In genomic region chr2:157514353-157514752, GRCm38 (mm10) we compare ENCODE assay signal across 16 mouse cellular contexts. TPM values are rescaled to one million over a fixed set of nuclear protein-coding genes. Genes with fewer than 3 reads are reported as not detected.
A peak's percentile ranks its signal among the peaks of the same experiment; 100 is the strongest.
DNase-seq lines count a peak whose midpoint lies in the region; ATAC-seq lines count a peak whose summit lies in the region.
"Had no signal": no experiment of that assay in that cellular context is flagged by ENCODE, and none has a peak within 500 bp of the region (broad histone marks: within the 10 kb centered on the region; RNA-seq: fewer than 3 reads in every experiment).

No protein-coding gene starts in this region.

- H3K9me3 ChIP-seq in kidney, embryonic 16.5 days (ENCODE audit: low read length), result no peaks in the 10 kb centered on the region
- no peaks in the 10 kb centered on the region for H3K9me3 ChIP-seq in embryonic facial prominence, embryonic 11.5 days (replicated peaks; ENCODE audit: control insufficient read depth, low read length)
- H3K9me3 ChIP-seq in hindbrain, embryonic 13.5 days, result no peaks in the 10 kb centered on the region
- no peaks in the 10 kb centered on the region for H3K9me3 ChIP-seq in midbrain, embryonic 14.5 days (ENCODE audit: control insufficient read depth, low read length)

- no peak overlapping the region for H3K4me2 ChIP-seq in kidney, embryonic 16.5 days (replicated peaks; ENCODE audit: low read depth, low read length)
- H3K4me2 ChIP-seq in embryonic facial prominence, embryonic 11.5 days (ENCODE audit: low read depth, low read length), result no peak overlapping the region
- H3K4me2 ChIP-seq in hindbrain, embryonic 13.5 days, result no peak overlapping the region
- H3K4me2 ChIP-seq in midbrain, embryonic 14.5 days (ENCODE audit: low read length), result no peak overlapping the region
- H3K4me2 ChIP-seq: heart, embryonic 11.5 days; liver, embryonic 11.5 days had no signal

- H3K27ac ChIP-seq in kidney, embryonic 16.5 days (ENCODE audit: low read length), result no peak overlapping the region
- peak overlapping the region; percentile 85 for H3K27ac ChIP-seq in embryonic facial prominence, embryonic 11.5 days (replicated peaks; ENCODE audit: low read depth, low read length)
- peak overlapping the region; percentile 60; the same call in 1 of the 2 replicates for H3K27ac ChIP-seq in hindbrain, embryonic 13.5 days
- peak overlapping the region; percentile 49 for H3K27ac ChIP-seq in midbrain, embryonic 14.5 days (replicated peaks; ENCODE audit: low read depth, low read length)
- H3K27ac ChIP-seq: gastrocnemius, adult 2 months; kidney, postnatal 0 days; stomach, postnatal 0 days had no signal

- DNase-seq in kidney, adult 9 months, result no peak
- DNase-seq in embryonic facial prominence, embryonic 11.5 days (ENCODE audit: low spot score), result peak; percentile 65
- DNase-seq in midbrain, embryonic 14.5 days, result no peak
- no peak for DNase-seq in ovary, adult 18-20 months (ENCODE audit: low spot score)
- DNase-seq in layer of hippocampus, adult 9-11 months, result no peak
- no peak for DNase-seq in thymus, postnatal 25 days
- DNase-seq: cerebellum, adult 9-11 months; gastrocnemius, adult 2 months; lung, postnatal 14 days had no signal

- no peaks in the 10 kb centered on the region; the same call in 1 of the 2 replicates for H3K27me3 ChIP-seq in kidney, embryonic 16.5 days (ENCODE audit: insufficient read depth, low read length)
- no peaks in the 10 kb centered on the region for H3K27me3 ChIP-seq in embryonic facial prominence, embryonic 11.5 days (ENCODE audit: control insufficient read depth, insufficient read depth, low read length)
- H3K27me3 ChIP-seq in hindbrain, embryonic 13.5 days, result no peaks in the 10 kb centered on the region
- no peaks in the 10 kb centered on the region for H3K27me3 ChIP-seq in midbrain, embryonic 14.5 days (ENCODE audit: control insufficient read depth, insufficient read depth, low read length)

- H3K36me3 ChIP-seq in kidney, embryonic 16.5 days (ENCODE audit: insufficient read depth, low read length), result no peaks in the 10 kb centered on the region
- no peaks in the 10 kb centered on the region for H3K36me3 ChIP-seq in embryonic facial prominence, embryonic 11.5 days (replicated peaks; ENCODE audit: control insufficient read depth, insufficient read depth, low read depth, low read length)
- H3K36me3 ChIP-seq in hindbrain, embryonic 13.5 days, result no peaks in the 10 kb centered on the region
- no peaks in the 10 kb centered on the region for H3K36me3 ChIP-seq in midbrain, embryonic 14.5 days (ENCODE audit: control insufficient read depth, insufficient read depth, low read length)

- 14% methylated on average over 4 of the region's 4 CpGs for WGBS in kidney, embryonic 16.5 days
- 1% methylated on average over 4 of the region's 4 CpGs for WGBS in embryonic facial prominence, embryonic 11.5 days
- 6% methylated on average over 4 of the region's 4 CpGs for WGBS in hindbrain, embryonic 13.5 days
- WGBS in midbrain, embryonic 14.5 days, result 3% methylated on average over 4 of the region's 4 CpGs

- peak; percentile 25; the same call in 1 of the 2 replicates for ATAC-seq in kidney, embryonic 16.5 days (ENCODE audit: low FRiP score, low TSS enrichment)
- ATAC-seq in embryonic facial prominence, embryonic 11.5 days (replicated peaks; ENCODE audit: insufficient number of reproducible peaks, low FRiP score, low TSS enrichment, low read depth), result peak; percentile 63
- ATAC-seq in hindbrain, embryonic 13.5 days (ENCODE audit: low FRiP score), result no peak
- ATAC-seq in midbrain, embryonic 14.5 days (ENCODE audit: low FRiP score, low TSS enrichment), result no peak
- ATAC-seq: activated CD4-positive, CD25-positive, alpha-beta regulatory T cell, adult 4 months had no signal

- no peak overlapping the region for H3K9ac ChIP-seq in kidney, embryonic 16.5 days (replicated peaks; ENCODE audit: low read length)
- H3K9ac ChIP-seq in embryonic facial prominence, embryonic 11.5 days (replicated peaks; ENCODE audit: low read length), result no peak overlapping the region; the same call in 1 of the 2 replicates
- H3K9ac ChIP-seq in hindbrain, embryonic 13.5 days, result 0 out of 2 replicates have a peak overlapping the region, but pooled peaks have one; percentile 13
- no peak overlapping the region for H3K9ac ChIP-seq in midbrain, embryonic 14.5 days (replicated peaks; ENCODE audit: low read length)

- peaks cover 13% of the 10 kb centered on the region for H3K4me1 ChIP-seq in kidney, embryonic 16.5 days (ENCODE audit: insufficient read depth, low read length)
- peaks cover 19% of the 10 kb centered on the region for H3K4me1 ChIP-seq in embryonic facial prominence, embryonic 11.5 days (ENCODE audit: control insufficient read depth, insufficient read depth, low read length)
- H3K4me1 ChIP-seq in hindbrain, embryonic 13.5 days (replicated peaks), result peaks cover 53% of the 10 kb centered on the region
- peaks cover 33% of the 10 kb centered on the region for H3K4me1 ChIP-seq in midbrain, embryonic 14.5 days (ENCODE audit: control insufficient read depth, insufficient read depth, low read length)

- no peak overlapping the region for H3K4me3 ChIP-seq in kidney, embryonic 16.5 days (ENCODE audit: low read length)
- H3K4me3 ChIP-seq in embryonic facial prominence, embryonic 11.5 days (ENCODE audit: low read depth, low read length), result no peak overlapping the region
- H3K4me3 ChIP-seq in hindbrain, embryonic 13.5 days, result no peak overlapping the region
- H3K4me3 ChIP-seq in midbrain, embryonic 14.5 days (replicated peaks; ENCODE audit: low read depth, low read length), result no peak overlapping the region
- H3K4me3 ChIP-seq: gastrocnemius, adult 2 months had no signal

RNA-seq across cellular contexts. Expression of gene Nnat, which starts 45.5 kb away (rescaled TPM):
- polyA plus RNA-seq in kidney, embryonic 16.5 days (2015; fragmentation: Nextera tagmentation; extraction: Ambion mirVana), result 227 and 246 TPM in 2 replicates
- 1,482 and 1,542 TPM in 2 replicates for polyA plus RNA-seq in embryonic facial prominence, embryonic 11.5 days (2014; fragmentation: Nextera tagmentation; extraction: Ambion mirVana)
- 6,024 and 6,534 TPM in 2 replicates for polyA plus RNA-seq in hindbrain, embryonic 13.5 days (2015; fragmentation: Nextera tagmentation; extraction: Ambion mirVana)
- polyA plus RNA-seq in midbrain, embryonic 14.5 days (2014; fragmentation: Nextera tagmentation; extraction: Ambion mirVana), result 7,465 and 9,945 TPM in 2 replicates

RNA-seq across cellular contexts. Expression of gene Blcap, which starts 56.7 kb away (rescaled TPM):
- polyA plus RNA-seq in kidney, embryonic 16.5 days (2015; fragmentation: Nextera tagmentation; extraction: Ambion mirVana), result 55.8 and 60.8 TPM in 2 replicates
- polyA plus RNA-seq in embryonic facial prominence, embryonic 11.5 days (2014; fragmentation: Nextera tagmentation; extraction: Ambion mirVana), result 90.2 and 97.9 TPM in 2 replicates
- 219 and 232 TPM in 2 replicates for polyA plus RNA-seq in hindbrain, embryonic 13.5 days (2015; fragmentation: Nextera tagmentation; extraction: Ambion mirVana)
- polyA plus RNA-seq in midbrain, embryonic 14.5 days (2014; fragmentation: Nextera tagmentation; extraction: Ambion mirVana), result 353 and 397 TPM in 2 replicates

Comparison
In these comparisons a context has a peak if more than half of its experiments do, and no peak if none do; other contexts are left out.
1. ATAC-seq: peak in kidney, embryonic 16.5 days (single experiment) and embryonic facial prominence, embryonic 11.5 days (single experiment); none in hindbrain, embryonic 13.5 days (single experiment) and midbrain, embryonic 14.5 days (single experiment).